Mouse (Mus musculus) neural tube, embryonic 14.5 days (tissue): ENCODE results near the gene Paqr9. TPM values are rescaled to one million over a fixed set of nuclear protein-coding genes. Genes with fewer than 3 reads are reported as not detected.

Experiments used
- ATAC-seq: fragments of 200-750 bp; cut with Nextera tagmentation; 2 replicates; pipeline ENCODE4 v1.8.0; 2017; ENCODE audit warnings: low read depth, mild to moderate bottlenecking, moderate TSS enrichment, moderate library complexity
- H3K27ac ChIP-seq: fragments of 300-500 bp; sonication (generic); 2 replicates; pipeline ENCODE4 v1.5.1; 2014; ENCODE audit warnings: low read depth, mild to moderate bottlenecking, control low read depth, low read length, moderate library complexity, mixed read lengths
- H3K27me3 ChIP-seq: fragments of 300-500 bp; sonication (generic); 2 replicates; pipeline ENCODE4 v1.6.1; 2014; ENCODE audit warnings: low read length; ENCODE audit not compliant: control insufficient read depth, insufficient read depth
- H3K36me3 ChIP-seq: fragments of 300-500 bp; sonication (generic); 2 replicates; pipeline ENCODE4 v1.6.1; 2014; ENCODE audit warnings: low read length, mixed read lengths; ENCODE audit not compliant: control insufficient read depth, insufficient read depth
- H3K4me1 ChIP-seq: fragments of 300-500 bp; sonication (generic); 2 replicates; pipeline ENCODE4 v1.6.1; 2014; ENCODE audit warnings: low read length; ENCODE audit not compliant: control insufficient read depth, insufficient read depth
- H3K4me2 ChIP-seq: fragments of 300-500 bp; sonication (generic); 2 replicates; pipeline ENCODE4 v1.6.1; 2014; ENCODE audit warnings: mild to moderate bottlenecking, low read depth, low read length, control low read depth
- H3K4me3 ChIP-seq: fragments of 300-500 bp; sonication (generic); 2 replicates; pipeline ENCODE4 v1.5.1; 2014; ENCODE audit warnings: low read depth, low read length, control low read depth, mixed read lengths
- H3K9ac ChIP-seq: fragments of 300-500 bp; sonication (generic); replicated peaks from 2 replicates; pipeline ENCODE4 v1.6.1; 2014; ENCODE audit warnings: low read depth, mild to moderate bottlenecking, control low read depth, low read length, mixed read lengths
- H3K9me3 ChIP-seq: fragments of 300-500 bp; sonication (generic); 2 replicates; pipeline ENCODE4 v1.6.1; 2016; ENCODE audit warnings: low read length; ENCODE audit not compliant: control insufficient read depth
- WGBS: fragments of 180-500 bp; shearing (Covaris S2); extraction: QIAGEN DNeasy Blood & Tissue Kit; methylation state at CpG from one replicate; pipeline ENCODE4 v1.1.7; 2014; 5-methylcytosine and 5-hydroxymethylcytosine counted together
- polyA plus RNA-seq: library from polyadenylated mRNA; unstranded; fragments of >200 nt; fragmentation: Nextera tagmentation; extraction: Ambion mirVana; gene quantifications from 2 replicates; pipeline ENCODE4 v1.2.1, GENCODE M21; 2014

The Paqr9 gene
- polyA plus RNA-seq, 1 experiment from 2014 or later = 9.3 TPM

GRCm38 (mm10) chr9:95599399-95599798 is 39.9 kb downstream of the Paqr9 start:
- no peaks in the 10 kb centered on the region for H3K27me3 ChIP-seq

DNA sequence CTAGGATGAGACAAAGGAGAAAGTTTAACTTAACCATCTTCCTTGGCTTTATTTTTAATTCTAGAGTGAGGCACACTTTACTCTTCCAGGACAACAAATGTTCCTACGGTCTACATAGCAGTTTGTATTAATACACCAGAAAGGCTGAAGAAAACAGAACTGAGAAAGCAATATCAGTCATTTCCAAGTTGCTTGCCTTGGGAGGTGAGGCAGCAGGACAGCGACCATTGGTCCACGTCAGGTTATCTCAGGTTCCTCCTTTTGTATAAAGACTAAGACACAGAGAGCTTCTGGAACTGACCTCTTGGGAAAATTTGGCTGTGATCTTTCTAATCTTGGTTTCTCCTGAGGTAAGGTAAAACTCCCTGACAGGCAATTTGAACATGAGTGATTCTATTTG is 43.4 kb downstream of the Paqr9 start:
- no peaks in the 10 kb centered on the region for H3K36me3 ChIP-seq
- H3K9me3 ChIP-seq = no peaks in the 10 kb centered on the region
- ATAC-seq = no peak
- no peaks in the 10 kb centered on the region for H3K4me1 ChIP-seq
- H3K27ac ChIP-seq = no peak overlapping the region
- no peaks in the 10 kb centered on the region for H3K27me3 ChIP-seq
- no peak overlapping the region for H3K9ac ChIP-seq
- WGBS = 87% methylated on average over 3 of the region's 3 CpGs
- H3K4me3 ChIP-seq = no peak overlapping the region
- no peak overlapping the region for H3K4me2 ChIP-seq

More at GRCm38 (mm10) chr9:95599399-95599798, 39.9 kb downstream of the Paqr9 start:
- H3K4me2 ChIP-seq = no peak overlapping the region
- H3K27ac ChIP-seq = no peak overlapping the region
- no peak overlapping the region for H3K4me3 ChIP-seq
- 89% methylated on average over 4 of the region's 4 CpGs for WGBS
- no peaks in the 10 kb centered on the region for H3K9me3 ChIP-seq
- no peaks in the 10 kb centered on the region for H3K36me3 ChIP-seq
- H3K9ac ChIP-seq = no peak overlapping the region
- H3K4me1 ChIP-seq = no peaks in the 10 kb centered on the region
- ATAC-seq = no peak

- WGBS = 92% methylated on average over 9 of the region's 9 CpGs
Observed at GRCm38 (mm10) chr9:95603316-95603715, 43.9 kb downstream of the Paqr9 start.

GRCm38 (mm10) chr9:95607196-95607595 is 47.7 kb downstream of the Paqr9 start:
- no peaks in the 10 kb centered on the region for H3K4me1 ChIP-seq
- no peak overlapping the region for H3K4me2 ChIP-seq
- 64% methylated on average over 5 of the region's 5 CpGs for WGBS
- H3K4me3 ChIP-seq = no peak overlapping the region
- ATAC-seq = no peak
- no peak overlapping the region for H3K27ac ChIP-seq
- no peak overlapping the region for H3K9ac ChIP-seq
- no peaks in the 10 kb centered on the region for H3K9me3 ChIP-seq
- H3K36me3 ChIP-seq = no peaks in the 10 kb centered on the region
- H3K27me3 ChIP-seq = no peaks in the 10 kb centered on the region

More at GRCm38 (mm10) chr9:95603316-95603715, 43.9 kb downstream of the Paqr9 start:
- Histone ChIP-seq H3K9ac (no peak overlapping the region), H3K27ac (no peak overlapping the region), H3K4me2 (no peak overlapping the region), H3K36me3 (no peaks in the 10 kb centered on the region), H3K9me3 (no peaks in the 10 kb centered on the region), H3K27me3 (no peaks in the 10 kb centered on the region), H3K4me1 (no peaks in the 10 kb centered on the region), H3K4me3 (no peak overlapping the region)
- ATAC-seq = no peak

- ATAC-seq = no peak
- no peaks in the 10 kb centered on the region for H3K27me3 ChIP-seq
- no peak overlapping the region for H3K4me3 ChIP-seq
- no peak overlapping the region for H3K9ac ChIP-seq
- H3K4me2 ChIP-seq = no peak overlapping the region
- H3K27ac ChIP-seq = no peak overlapping the region
- 86% methylated on average over 8 of the region's 8 CpGs for WGBS
- H3K9me3 ChIP-seq = no peaks in the 10 kb centered on the region
- H3K36me3 ChIP-seq = no peaks in the 10 kb centered on the region
- no peaks in the 10 kb centered on the region for H3K4me1 ChIP-seq
Observed at GRCm38 (mm10) chr9:95612246-95612768, 52.9 kb downstream of the Paqr9 start.

DNA sequence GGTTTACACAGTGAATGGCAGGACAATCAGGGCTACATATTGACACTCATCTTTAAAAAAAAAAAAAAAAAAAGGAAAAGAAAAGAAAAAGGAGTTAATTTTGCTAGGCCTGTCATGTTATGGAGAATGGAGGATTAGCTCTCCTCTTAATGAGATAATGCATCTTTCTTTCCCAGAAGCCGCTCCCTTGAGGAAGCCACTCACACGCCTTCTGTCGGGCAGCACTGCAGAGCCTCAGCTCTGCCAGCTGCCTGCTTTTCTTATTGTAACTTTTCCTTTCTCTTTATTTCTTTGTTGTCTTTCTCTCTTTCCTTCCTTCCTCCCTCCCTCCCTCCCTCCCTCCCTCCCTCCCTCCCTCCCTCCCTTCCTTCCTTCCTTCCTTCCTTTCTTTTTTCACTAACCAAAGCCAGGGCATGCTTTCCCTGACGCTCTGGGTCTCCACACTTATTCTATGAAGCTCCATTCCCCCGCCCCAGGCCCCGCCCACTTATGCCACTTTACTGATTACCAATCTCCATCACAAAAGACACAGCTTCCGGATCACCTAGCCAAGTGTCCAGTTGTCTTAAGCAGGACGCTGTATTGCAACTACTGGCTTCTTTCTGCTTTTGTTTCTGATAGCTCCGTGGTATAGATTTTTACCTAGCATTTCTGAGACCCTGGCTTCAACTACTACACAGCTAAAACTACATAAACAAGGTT is 54.1 kb downstream of the Paqr9 start:
- Histone ChIP-seq H3K9ac (no peak overlapping the region), H3K4me1 (no peaks in the 10 kb centered on the region), H3K36me3 (no peaks in the 10 kb centered on the region), H3K4me2 (peak overlapping the region; percentile 29; the same call in 1 of the 2 replicates), H3K27ac (no peak overlapping the region), H3K9me3 (no peaks in the 10 kb centered on the region), H3K27me3 (no peaks in the 10 kb centered on the region), H3K4me3 (no peak overlapping the region)
- 12% methylated on average over 9 of the region's 9 CpGs for WGBS
- 0 out of 2 replicates have a peak, but pooled peaks have one; percentile 46 for ATAC-seq

DNA sequence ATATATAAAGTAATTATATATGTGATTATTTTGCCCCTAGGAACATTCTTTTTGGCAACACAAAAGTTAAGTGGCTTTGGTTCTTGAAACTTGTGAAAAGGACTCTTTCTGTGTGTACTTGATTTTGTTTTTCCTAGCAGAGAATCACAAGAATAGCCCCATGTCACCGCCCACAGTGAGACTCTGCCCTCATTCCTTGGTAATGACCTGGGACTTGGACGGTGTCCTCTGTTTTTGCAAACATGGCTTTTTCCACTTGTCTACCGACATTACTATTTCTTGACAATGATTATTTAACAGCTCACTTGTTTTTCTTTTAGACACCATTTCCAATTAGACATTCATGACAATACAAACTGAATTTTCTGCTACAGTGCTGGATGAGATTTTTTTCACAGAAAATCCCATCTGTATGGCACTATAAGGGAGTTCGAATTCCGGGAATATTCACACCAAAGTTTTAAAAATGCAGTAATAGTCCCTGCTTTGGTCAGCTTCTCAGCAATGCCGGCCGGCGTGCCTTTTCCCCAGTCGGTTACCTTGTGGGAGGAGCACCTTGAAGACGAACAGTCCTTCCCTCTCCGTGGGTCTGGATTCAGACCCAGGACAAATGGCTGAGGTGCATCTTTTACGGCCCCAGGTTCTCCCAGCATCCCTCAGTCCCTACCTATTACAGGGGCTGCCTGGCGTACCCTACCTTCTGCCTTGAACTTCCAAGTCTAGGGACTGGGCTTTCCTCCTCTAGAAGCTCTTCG is 55.6 kb downstream of the Paqr9 start:
- Histone ChIP-seq H3K27me3 (no peaks in the 10 kb centered on the region), H3K27ac (no peak overlapping the region), H3K9ac (no peak overlapping the region), H3K36me3 (no peaks in the 10 kb centered on the region), H3K4me2 (no peak overlapping the region), H3K9me3 (no peaks in the 10 kb centered on the region), H3K4me1 (no peaks in the 10 kb centered on the region), H3K4me3 (no peak overlapping the region)
- ATAC-seq = no peak
- WGBS = 77% methylated on average over 14 of the region's 14 CpGs

- Histone ChIP-seq H3K4me3 (no peak overlapping the region), H3K4me1 (no peaks in the 10 kb centered on the region), H3K4me2 (no peak overlapping the region), H3K27ac (no peak overlapping the region), H3K36me3 (no peaks in the 10 kb centered on the region), H3K9me3 (no peaks in the 10 kb centered on the region), H3K9ac (no peak overlapping the region), H3K27me3 (no peaks in the 10 kb centered on the region)
- ATAC-seq = no peak
- WGBS = 74% methylated on average over 3 of the region's 3 CpGs
Observed at GRCm38 (mm10) chr9:95615961-95616360, 56.5 kb downstream of the Paqr9 start.
